Mouse (Mus musculus) common myeloid progenitor, adult 5-6 weeks (primary cell): Measurements from ENCODE around the gene Ryr1. TPM values are rescaled to one million over a fixed set of nuclear protein-coding genes. Genes with fewer than 3 reads are reported as not detected.
A peak's percentile ranks its signal among the peaks of the same experiment; 100 is the strongest.

ENCODE experiments used
- ATAC-seq: replicated peaks from 2 replicates; pipeline ENCODE4 v1.8.0; 2016; ENCODE audit warnings: low read depth, mild to moderate bottlenecking, moderate TSS enrichment, inconsistent platforms; ENCODE audit not compliant: poor library complexity, severe bottlenecking
- total RNA-seq: library from RNA; stranded (forward); fragments of 200-1000, 187-1606 nt; gene quantifications from 2 replicates; pipeline ENCODE4 v1.2.3, GENCODE M21; 2017

The Ryr1 gene
- 0.19 and 2.5 TPM in 2 replicates for total RNA-seq

DNA sequence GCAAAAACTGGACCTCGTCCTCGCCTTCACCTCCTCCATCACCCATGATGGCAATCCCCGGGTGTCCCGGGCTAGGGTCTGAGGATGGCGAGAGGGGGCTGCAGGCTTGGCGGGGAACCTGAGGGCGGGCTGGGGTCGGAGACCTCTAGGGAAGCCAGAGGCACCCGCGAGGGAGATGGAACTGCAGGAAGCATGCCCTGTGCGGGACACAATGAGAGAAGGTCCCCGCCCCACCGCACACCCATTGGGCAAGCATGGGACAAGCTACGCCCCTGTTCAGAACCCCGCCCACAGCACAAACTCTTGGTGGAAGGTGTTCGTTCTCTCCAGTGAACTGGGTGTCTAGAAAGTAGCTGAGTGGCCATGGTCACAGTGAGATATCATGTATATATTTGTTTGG is at the start of gene Ryr1:
Gene Ryr1, minus strand, starts transcription at position 210 of the 400 bp plus-strand sequence.
- ATAC-seq, result peak; percentile 91

DNA sequence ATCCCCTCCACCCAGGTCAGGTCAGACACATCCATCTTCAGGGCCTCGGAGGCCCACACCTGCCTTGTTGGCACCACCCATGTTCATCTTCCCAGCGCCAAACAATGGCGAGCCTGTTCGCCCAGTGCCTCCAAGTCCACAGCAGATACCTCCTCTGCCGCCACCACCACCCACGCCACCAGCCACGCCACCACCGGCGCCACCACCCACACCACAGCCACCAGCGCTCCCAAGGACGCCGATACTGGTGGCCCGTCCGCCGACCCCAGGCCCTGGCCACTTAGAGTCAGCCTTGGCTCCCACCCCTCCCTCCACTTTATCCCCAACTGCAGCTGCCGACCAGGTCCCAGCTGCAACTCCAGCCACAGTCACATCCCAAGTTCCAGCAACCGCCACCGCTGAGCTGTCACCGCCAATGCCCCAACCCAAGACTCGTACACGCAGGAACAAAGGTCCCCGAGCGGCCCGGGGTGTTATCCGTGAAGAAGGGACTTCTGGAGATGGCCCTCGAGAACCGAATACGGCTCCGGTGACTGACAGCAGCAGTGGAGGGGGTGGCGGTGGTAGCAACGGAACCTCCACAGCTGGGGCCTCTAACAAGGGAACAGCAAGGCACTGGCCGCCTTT is 47.5 kb upstream of the Ryr1 start:
- no peak for ATAC-seq

DNA sequence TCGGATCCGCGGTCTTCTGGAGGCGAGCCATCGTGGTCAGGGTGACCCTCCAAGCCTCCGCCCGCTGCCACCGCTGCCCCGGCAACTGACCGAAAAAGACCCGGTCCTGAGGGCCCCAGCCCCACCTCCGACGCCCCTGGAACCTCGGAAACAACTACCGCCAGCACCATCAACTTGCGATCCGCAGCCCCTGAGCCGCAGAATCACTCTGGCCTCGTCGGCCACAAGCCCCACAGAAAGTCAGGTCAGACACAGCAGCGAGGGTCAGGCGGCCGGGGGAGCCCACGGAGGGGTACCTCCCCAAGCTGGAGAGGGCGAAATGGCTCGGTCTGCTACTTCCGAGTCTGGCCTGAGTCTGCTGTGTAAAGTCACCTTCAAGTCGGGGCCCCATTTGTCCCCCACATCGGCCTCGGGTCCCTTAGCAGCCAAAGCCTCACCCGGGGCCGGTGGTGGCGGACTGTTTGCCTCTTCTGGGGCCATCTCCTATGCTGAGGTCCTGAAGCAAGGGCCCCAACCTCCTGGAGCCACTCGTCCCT is 46.7 kb upstream of the Ryr1 start:
- no peak for ATAC-seq

DNA sequence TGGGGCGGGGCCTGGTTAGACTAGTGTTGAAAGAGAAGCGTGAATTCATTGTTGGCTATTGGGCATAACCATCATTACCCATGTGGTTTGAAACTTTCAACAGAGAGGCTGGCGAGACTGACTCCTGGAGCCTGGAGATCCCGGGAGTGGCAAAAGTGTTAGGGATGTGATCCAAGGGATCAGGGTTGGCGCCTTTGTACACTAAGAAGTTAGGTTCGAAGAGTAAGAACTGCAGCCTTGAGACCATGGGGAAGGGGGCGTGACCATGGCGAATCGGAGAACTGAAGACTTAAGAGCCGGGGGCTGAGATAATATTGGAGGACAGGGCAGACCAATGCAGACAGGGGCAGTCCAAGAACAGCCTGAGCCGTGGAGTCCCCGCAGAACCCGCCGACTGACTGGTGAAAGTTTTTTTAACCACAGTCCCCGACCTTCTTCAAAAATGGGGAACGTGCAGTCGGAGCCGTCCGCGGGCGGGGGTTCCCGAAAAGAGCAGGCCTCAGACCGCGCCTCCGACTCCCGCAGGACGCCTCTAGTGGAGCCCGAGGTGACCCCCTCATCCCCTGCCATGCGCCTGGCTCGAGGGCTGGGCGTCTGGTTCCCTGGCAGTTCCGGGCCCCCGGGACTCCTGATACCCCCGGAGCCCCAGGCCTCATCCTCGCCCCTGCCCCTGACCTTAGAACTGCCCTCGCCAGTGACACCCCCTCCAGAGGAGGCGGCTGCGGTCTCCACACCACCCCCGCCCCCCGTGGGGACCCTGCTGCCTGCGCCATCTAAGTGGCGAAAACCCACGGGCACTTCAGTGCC is 46.0 kb upstream of the Ryr1 start:
- ATAC-seq, result peak; percentile 30

DNA sequence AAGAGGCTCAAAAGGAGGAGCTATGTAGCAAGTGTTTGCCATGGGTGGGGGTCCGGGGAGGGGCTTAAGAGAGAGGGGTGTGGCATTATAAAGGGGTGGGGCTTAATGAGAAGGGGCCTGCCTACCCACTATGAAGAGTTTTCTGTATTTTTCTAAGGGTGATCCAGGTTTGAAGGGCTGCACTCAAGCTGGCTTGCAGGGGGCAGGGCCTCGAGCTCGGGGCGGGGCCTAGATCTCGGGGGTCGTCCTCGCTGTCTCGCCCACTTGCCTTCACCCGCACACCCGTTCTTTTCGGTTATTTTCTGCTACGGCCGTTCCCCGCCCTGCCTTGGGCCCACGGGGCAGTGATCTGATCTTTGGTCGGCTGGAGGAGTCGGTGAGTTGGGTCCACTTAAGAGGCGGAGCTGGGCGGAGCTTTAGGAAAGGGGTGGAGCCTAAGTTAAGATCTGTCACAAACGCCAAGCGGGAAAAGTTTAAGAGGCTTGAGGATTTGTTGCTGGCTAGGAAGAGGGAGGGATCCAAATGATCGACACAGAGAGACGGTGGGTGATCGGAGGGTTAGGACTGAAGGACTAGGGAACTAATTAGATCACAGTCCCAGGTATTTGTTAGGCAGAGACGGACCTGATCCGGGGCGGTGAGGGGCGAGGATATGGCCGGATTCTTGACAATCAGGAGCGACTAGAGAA is 45.2 kb upstream of the Ryr1 start, which contains the start of the genes Ggn and Spred3:
Gene Ggn, plus strand, starts transcription at position 145 of the 689 bp plus-strand sequence.
Gene Spred3, minus strand, starts transcription at position 346 of the 689 bp plus-strand sequence.
- peak; percentile 52 for ATAC-seq

DNA sequence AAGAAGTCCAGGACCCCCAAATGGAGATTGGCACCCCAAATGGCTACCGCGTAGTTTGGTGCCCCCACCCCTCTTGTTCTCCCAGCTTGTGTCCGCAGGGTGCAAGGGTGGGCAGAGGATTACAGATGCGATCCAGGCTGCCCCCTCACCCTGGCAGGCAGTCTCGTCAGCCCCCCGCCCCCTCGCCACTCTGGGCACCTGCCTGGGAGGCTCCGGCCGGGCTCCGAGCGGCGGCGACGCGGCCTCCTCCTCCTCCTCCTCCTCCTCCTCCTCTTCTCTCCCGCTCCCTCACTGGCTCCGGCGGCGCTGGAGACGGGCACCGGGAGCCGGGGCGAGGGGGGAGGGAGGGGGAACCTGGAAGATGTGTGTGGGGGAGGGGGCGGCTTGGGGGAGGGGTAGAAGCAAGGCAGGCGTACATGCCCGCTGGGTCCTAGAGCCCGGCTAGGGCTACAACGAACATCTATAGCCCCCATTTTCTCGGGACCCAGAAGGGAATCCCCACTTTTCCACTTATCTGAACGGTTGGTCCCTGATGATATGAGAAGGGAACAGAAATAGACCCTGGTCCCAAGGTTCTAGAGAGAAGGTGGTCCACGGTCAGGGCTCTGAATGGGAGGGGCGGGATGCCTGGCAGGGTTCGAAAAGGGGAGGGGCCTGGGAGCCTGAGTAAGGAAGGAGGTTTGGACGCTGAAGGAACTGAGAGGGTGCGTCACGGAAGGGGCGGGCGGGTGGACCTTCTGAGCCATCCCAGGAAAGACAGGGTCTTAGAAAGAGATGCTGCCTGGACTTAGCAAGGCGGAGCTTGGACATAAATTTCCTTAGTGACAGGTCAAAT is 44.5 kb upstream of the Ryr1 start:
- ATAC-seq, result peak; percentile 69

DNA sequence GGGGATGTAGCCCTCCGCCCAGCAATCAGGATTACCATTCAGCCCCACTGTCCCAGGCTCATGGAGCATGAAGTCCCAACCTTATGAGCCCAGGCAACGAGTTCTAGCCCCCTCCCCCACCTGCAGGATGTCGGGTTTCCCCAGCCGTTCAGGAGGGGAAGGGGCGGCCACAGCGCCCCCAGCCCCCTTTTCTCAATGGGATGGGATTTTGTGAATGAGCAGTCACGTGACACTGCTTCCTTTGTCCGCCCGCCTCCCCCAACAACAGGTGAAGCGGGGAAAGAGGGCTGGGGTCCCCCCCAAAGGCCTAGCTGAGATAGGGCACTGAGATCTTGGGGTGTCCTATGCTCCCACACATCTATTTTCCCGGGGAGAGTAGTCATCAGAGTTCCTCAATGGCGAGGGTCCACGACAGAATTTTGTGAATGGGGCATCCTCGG is 43.8 kb upstream of the Ryr1 start:
- ATAC-seq, result no peak

DNA sequence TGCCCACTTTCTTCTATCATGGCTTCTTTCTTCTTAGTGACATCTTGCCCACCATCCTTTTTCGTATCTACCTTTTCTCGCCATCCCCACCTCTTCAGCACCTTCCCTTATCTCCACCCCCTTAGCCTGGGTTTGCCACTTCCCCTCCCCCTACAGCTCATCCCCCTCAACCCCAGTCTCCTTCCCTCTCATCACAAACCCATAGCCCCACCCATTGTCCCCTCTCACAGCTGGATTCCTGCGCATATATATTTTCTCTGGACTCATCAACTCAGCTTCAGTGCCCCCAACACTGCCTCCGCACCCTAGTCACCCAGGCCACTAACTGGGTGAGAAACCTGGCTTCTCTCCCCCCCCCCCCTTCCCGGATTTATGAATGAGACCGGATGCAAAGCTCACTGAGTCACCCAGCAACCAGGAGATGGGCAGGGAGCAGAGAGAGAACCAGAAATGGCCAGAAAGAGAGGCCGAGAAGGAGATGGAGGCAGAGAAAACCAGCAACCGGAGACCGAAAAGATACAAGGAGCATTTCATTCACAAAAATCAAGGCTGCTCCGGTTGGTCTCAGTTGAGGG is 43.2 kb upstream of the Ryr1 start:
- ATAC-seq, result no peak

DNA sequence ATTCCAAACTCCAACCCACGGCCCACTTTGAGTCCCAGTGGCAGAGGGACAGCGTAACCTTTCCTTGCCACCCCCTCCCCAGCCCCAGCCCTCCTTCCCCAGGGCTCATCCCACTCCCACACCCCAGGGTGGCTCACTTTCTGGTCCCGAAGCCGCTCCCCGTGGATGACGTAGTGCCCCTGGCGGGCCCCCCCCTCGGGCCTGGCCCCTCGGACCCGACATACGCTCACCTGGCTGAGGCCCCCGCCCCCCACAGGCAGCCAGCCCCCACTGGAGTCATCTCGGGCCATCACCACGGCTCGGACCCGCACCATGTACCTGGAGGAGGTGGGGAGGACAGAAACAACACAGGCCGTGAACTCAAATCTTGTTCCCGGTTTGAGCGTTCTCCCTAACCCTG is 42.7 kb upstream of the Ryr1 start:
- no peak for ATAC-seq

DNA sequence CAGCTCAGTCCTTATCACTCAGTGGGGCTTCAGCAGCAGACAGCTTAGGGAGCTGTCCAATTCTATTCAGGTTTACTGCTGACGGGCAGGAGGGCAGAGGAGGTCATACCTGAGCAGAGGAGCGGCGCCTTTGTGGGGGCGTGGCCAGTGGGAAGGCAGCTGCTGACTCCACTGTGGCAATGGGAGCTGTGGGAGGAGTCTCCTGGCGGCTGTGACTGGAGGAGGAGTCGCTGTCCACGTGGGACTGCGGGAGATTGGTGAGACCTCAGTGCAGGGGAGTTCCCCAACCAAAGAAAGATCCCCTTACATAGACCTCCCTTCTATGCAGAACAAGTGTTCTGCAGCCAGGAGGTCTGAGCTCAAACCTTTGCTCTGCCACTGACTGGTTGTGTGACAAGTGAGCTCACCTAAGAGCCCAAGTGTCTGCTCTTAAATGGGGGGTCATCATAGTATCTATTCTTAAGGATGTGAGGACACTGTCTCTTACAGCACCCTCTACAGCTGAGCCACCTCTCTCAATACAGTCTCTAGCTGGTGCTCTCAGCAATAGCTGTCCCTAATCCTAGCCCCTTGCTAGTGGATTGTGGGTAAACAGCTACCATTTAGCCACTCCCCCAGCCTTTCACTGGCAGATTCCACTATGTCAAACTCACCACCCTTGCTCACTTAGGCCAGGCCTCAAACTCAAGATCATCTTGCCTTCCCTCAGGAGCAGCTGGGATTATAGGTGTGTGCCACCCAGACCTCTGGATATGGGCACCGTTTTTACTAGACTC is 38.0 kb upstream of the Ryr1 start:
- ATAC-seq, result peak; percentile 97

DNA sequence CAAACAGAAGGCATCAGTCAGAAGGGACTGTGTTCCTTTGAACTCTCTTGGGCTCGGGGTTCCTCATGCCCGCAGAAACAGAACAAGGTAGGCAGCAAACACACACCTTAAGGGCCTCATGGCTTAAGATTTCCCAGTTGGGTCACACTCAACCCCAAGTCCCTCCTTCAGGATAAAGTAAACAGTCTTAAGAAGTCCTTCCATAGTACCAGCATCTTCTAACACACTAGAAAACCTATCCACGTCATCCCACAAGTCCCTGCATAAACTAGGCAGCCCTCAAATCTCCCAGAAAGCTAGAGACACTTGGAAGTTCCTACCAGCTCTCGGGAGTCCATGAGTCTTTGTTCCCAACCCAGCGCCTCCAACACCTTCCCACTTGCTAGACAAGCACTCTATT is 37.3 kb upstream of the Ryr1 start:
- ATAC-seq, result no peak

DNA sequence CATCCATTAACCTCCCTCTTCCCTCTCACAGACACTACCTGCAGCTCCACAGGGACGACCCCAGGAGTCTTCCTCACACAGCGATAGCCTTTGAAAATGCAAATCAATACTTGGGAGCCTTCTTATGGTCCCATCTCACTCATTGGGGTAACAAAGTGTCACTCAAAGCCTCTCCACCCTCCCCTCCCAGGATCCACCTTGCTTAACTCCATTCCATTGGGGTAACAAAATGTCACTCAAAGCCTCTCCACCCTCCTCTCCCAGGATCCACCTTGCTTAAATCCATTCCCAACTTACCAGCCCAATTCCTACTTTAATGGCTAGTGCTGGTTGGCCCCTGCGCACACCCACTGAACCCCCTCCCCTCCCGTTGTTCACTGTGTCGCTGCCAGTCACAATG is 33.3 kb upstream of the Ryr1 start:
- ATAC-seq, result no peak

DNA sequence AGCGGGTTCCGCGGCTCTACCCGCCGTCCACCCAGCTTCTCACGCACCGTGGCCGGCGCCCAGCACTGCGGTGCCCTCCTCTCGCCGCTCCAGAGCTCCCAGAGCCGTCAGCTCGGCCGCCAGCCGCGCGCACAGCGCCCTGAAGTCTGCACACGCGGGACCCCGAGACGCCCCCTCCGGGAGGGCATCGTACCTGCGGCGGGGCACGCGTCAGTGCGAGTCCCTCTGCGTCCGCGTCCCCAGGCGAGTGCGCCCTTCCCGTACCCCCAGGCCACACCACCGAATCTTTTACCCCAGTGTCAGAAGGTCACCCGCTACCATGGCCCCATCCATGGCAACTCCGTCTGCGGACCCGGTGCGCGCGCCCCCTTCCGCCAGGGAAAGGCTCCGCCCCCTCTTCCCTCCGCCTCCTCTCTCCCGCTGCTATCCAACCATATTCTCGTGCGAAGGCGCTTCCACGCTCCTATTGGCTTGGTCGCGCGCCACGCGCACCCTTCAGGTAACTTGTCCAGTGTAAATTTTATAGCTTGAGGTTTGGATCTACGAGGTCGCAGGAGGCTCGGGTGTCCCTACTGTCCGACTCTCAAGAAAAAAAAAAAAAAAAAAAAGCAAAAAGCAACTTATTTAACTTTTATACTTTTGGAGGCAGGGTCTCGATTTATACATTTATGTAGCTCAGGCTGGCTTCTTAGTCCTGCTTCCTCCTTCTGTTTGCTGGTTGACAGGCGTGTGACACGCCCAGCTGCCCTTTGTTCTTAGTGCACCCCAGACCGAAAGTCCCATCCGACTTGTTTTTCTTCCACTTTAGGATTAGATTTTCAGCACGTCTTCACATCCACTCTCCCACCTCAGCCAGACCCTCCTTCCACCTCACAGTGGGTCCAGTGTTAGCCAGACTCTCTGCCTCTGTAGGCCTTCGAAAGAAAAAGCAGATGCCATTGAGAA is 31.1 kb upstream of the Ryr1 start, which contains the start of gene Fam98c:
Gene Fam98c, minus strand, starts transcription at position 397 of the 945 bp plus-strand sequence.
- peak; percentile 96 for ATAC-seq

DNA sequence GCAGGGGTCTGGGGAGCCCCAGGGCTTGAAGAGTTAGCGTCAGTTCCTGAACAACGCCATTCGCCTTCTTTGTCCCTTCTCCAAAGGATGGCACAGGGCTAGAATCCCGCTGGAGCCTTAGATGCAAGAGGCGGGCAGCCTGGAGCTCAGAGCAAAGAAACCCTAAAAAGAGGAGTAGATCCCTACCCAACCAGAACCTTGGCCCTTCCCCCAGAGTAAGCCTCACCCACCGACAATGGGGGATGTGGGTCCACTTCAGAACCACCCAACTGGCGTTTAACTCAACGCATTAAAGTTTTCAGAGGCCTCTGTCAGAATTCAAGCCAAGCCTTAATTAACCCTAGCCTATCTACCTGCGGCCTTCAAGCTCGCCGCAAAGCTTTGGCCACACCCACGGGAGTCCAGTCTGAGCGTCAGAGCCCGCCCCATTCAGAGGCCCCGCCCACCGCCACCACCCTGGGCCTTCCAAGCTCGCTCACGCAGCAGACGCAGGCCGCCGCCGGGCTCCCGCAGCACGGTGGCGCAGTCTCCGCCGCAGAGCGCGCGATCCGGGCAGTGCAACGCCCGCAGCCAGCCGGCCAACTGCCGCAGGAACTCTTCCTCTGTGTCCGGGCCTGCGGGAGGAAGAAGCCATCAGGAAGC is 30.3 kb upstream of the Ryr1 start:
- peak; percentile 75 for ATAC-seq

DNA sequence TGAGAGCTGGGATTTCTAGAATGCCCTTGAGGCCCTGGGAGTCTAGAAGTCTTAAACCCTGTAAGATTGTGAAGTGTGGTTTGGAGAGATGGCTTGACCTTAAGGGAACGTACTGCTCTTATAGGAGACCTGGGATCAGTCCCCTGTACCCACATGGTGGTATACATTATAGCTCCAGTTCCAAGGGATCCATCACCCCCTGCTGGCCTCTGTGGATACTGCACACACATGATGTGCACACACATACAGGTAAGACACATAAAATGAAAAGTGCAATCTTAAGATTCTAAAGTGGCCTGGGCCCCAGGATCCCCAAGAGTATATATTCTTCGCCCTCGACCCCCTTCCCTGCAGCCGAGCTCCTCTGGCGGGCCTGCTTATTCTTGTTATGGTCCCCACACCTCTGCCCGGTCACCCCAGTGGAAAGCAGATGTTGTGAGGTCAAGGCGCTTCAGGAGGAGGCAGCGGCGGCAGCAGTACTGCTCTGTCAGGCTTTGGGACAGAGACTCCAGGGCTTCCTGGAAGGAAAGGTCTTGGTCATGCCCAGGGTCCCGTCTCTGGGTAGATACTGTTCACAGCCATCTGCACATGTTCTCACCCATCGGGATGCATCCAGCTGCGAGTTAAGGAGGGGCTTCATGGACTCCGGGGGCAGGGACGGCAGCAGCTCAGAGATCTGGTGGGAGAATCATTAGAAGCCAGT is 29.2 kb upstream of the Ryr1 start:
- no peak for ATAC-seq

DNA sequence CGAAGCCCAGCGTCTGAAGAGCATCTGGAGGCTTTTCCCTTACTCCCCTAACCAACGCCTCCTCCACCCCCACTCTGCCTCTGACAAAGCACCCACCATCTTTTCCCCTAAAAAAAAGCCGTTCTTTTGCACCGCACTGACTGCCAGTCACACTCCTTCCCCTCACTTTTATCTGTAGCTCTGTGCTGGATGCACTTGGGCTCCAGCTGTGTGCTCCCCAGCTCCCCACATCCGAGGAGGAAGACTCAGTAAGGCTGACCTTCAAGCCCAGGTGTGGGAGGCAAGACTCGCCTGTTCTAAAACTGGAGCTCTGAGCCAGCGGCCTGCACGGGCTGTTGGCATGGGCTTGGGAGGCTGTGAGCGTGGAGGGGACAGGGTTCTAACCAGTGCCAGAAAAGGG is 26.5 kb upstream of the Ryr1 start:
- ATAC-seq, result no peak
